Mouse (Mus musculus): ENCODE data around the gene Rbms3. TPM values are rescaled to one million over a fixed set of nuclear protein-coding genes. Genes with fewer than 3 reads are reported as not detected.

Rbms3 gene
- total and polyA plus RNA-seq, 3 experiments = not detected

GRCm38 (mm10) chr9:117318461-117318860, 311.3 kb downstream of the Rbms3 start:
- Histone ChIP-seq H3K4me2 (ENCODE audit: insufficient read depth, low read depth, poor library complexity, severe bottlenecking) (no peak overlapping the region), H3K4me1 (ENCODE audit: control insufficient read depth in 1 of 2, insufficient read depth in 2 of 2) (no peaks in the 10 kb centered on the region), H3K36me3 (replicated peaks in 1 of 2; ENCODE audit: control insufficient read depth in 1 of 2, insufficient read depth in 1 of 2, low read length in 1 of 2) (no peaks in the 10 kb centered on the region), H3K27me3 (replicated peaks) (no peaks in the 10 kb centered on the region), H3K9me3 (replicated peaks; ENCODE audit: low read length) (peaks cover 65% of the 10 kb centered on the region), H3K9ac (ENCODE audit: insufficient read depth, low read depth) (no peak overlapping the region), H3K27ac (ENCODE audit: insufficient read depth, low read depth) (no peak overlapping the region), H3K4me3 (replicated peaks in 1 of 3; ENCODE audit: low read depth in 2 of 3, low read length in 2 of 3, poor library complexity in 1 of 3) (no peak overlapping the region), H3K79me2 (replicated peaks; ENCODE audit: control insufficient read depth, extremely low read depth, insufficient read depth, poor library complexity, severe bottlenecking) (no peaks in the 10 kb centered on the region)
- dilution Hi-C loops (cut with MboI; ENCODE audit: extremely low pct_ligation_motif_present, extremely low pct_unique_long_range_greater_than_20kb, low sequenced_read_pairs) = no loop called here
- no peak for TF ChIP-seq USF2 (conservative IDR thresholded peaks at IDR 0.05; ENCODE audit: low read depth, low read length)
- no peak for TF ChIP-seq MEF2A (IDR thresholded peaks at IDR 0.05; ENCODE audit: borderline replicate concordance, low read depth, low read length)
- DNase-seq (ENCODE audit: extremely low read depth) = no peak
- in situ Hi-C loops (cut with MboI; ENCODE audit: low pct_ligation_motif_present, low pct_unique_long_range_greater_than_20kb, low sequenced_read_pairs) = no loop called here

- TF ChIP-seq SIN3A (IDR thresholded peaks at IDR 0.05; ENCODE audit: low read length) (no peak), RAD21 (IDR thresholded peaks at IDR 0.05; ENCODE audit: low read depth, low read length) (no peak), PAX5 (IDR thresholded peaks at IDR 0.05; ENCODE audit: low read length) (no peak), MXI1 (IDR thresholded peaks at IDR 0.05; ENCODE audit: low read depth, low read length) (no peak), MEF2A (IDR thresholded peaks at IDR 0.05; ENCODE audit: borderline replicate concordance, low read depth, low read length) (no peak), MAZ (IDR thresholded peaks at IDR 0.05; ENCODE audit: low read depth, low read length) (no peak), EP300 (IDR thresholded peaks at IDR 0.05; ENCODE audit: low read length) (no peak), KAT2A (IDR thresholded peaks at IDR 0.05; ENCODE audit: insufficient replicate concordance, low read length) (no peak), USF1 (IDR thresholded peaks at IDR 0.05; ENCODE audit: low read depth, low read length) (no peak)
- in situ Hi-C loops (cut with MboI; ENCODE audit: low pct_ligation_motif_present, low pct_unique_long_range_greater_than_20kb, low sequenced_read_pairs) = no loop called here
- Histone ChIP-seq H3K27ac (ENCODE audit: insufficient read depth, low read depth) (no peak overlapping the region), H3K4me1 (ENCODE audit: control insufficient read depth in 1 of 2, insufficient read depth in 2 of 2) (no peaks in the 10 kb centered on the region), H3K27me3 (replicated peaks) (no peaks in the 10 kb centered on the region), H3K4me2 (ENCODE audit: insufficient read depth, low read depth, poor library complexity, severe bottlenecking) (no peak overlapping the region), H3K36me3 (replicated peaks in 1 of 2; ENCODE audit: control insufficient read depth in 1 of 2, insufficient read depth in 1 of 2, low read length in 1 of 2) (no peaks in the 10 kb centered on the region), H3K4me3 (replicated peaks in 1 of 3; ENCODE audit: low read depth in 2 of 3, low read length in 2 of 3, poor library complexity in 1 of 3) (no peak overlapping the region), H3K79me2 (replicated peaks; ENCODE audit: control insufficient read depth, extremely low read depth, insufficient read depth, poor library complexity, severe bottlenecking) (no peaks in the 10 kb centered on the region), H3K9me3 (replicated peaks; ENCODE audit: low read length) (peaks cover 73% of the 10 kb centered on the region), H3K9ac (ENCODE audit: insufficient read depth, low read depth) (no peak overlapping the region)
- DNase-seq (ENCODE audit: extremely low read depth) = no peak
- dilution Hi-C loops (cut with MboI; ENCODE audit: extremely low pct_ligation_motif_present, extremely low pct_unique_long_range_greater_than_20kb, low sequenced_read_pairs) = no loop called here
Measured at GRCm38 (mm10) chr9:117317251-117317650, 312.5 kb downstream of the Rbms3 start.

- dilution Hi-C loops (cut with MboI; ENCODE audit: extremely low pct_ligation_motif_present, extremely low pct_unique_long_range_greater_than_20kb, low sequenced_read_pairs) = no loop called here
- Histone ChIP-seq H3K27me3 (replicated peaks) (no peaks in the 10 kb centered on the region), H3K4me3 (replicated peaks in 1 of 3; ENCODE audit: low read depth in 2 of 3, low read length in 2 of 3, poor library complexity in 1 of 3) (no peak overlapping the region), H3K9ac (ENCODE audit: insufficient read depth, low read depth) (no peak overlapping the region), H3K79me2 (replicated peaks; ENCODE audit: control insufficient read depth, extremely low read depth, insufficient read depth, poor library complexity, severe bottlenecking) (no peaks in the 10 kb centered on the region), H3K9me3 (replicated peaks; ENCODE audit: low read length) (peaks cover 70% of the 10 kb centered on the region), H3K4me1 (ENCODE audit: control insufficient read depth in 1 of 2, insufficient read depth in 2 of 2) (no peaks in the 10 kb centered on the region), H3K27ac (ENCODE audit: insufficient read depth, low read depth) (no peak overlapping the region), H3K36me3 (replicated peaks in 1 of 2; ENCODE audit: control insufficient read depth in 1 of 2, insufficient read depth in 1 of 2, low read length in 1 of 2) (no peaks in the 10 kb centered on the region), H3K4me2 (ENCODE audit: insufficient read depth, low read depth, poor library complexity, severe bottlenecking) (no peak overlapping the region)
- DNase-seq (ENCODE audit: extremely low read depth) = no peak
- TF ChIP-seq SMC3 (IDR thresholded peaks at IDR 0.05; ENCODE audit: low read depth, low read length) = no peak
- TF ChIP-seq MAZ (IDR thresholded peaks at IDR 0.05; ENCODE audit: low read depth, low read length) = no peak
- TF ChIP-seq USF2 (conservative IDR thresholded peaks at IDR 0.05; ENCODE audit: low read depth, low read length) = no peak
- no peak for TF ChIP-seq GABPA (IDR thresholded peaks at IDR 0.05; ENCODE audit: insufficient replicate concordance, low read depth, low read length)
- TF ChIP-seq MYC (IDR thresholded peaks at IDR 0.05; ENCODE audit: low read depth, low read length) = no peak
- TF ChIP-seq RCOR1 (conservative IDR thresholded peaks at IDR 0.05; ENCODE audit: low read depth, low read length) = no peak
- TF ChIP-seq CHD1 (IDR thresholded peaks at IDR 0.05; ENCODE audit: low read depth, low read length) = no peak
- no peak for TF ChIP-seq TCF12 (IDR thresholded peaks at IDR 0.05; ENCODE audit: low read depth, low read length)
- no peak for TF ChIP-seq ELF1 (IDR thresholded peaks at IDR 0.05; ENCODE audit: low read depth, low read length)
- TF ChIP-seq MAFK (IDR thresholded peaks at IDR 0.05; ENCODE audit: insufficient replicate concordance, low read length) = no peak
- no peak for TF ChIP-seq ZKSCAN1 (IDR thresholded peaks at IDR 0.05; ENCODE audit: borderline replicate concordance, low read depth, low read length)
- TF ChIP-seq ZNF384 (IDR thresholded peaks at IDR 0.05; ENCODE audit: low read depth, low read length) = no peak
- no peak for TF ChIP-seq ZMIZ1 (IDR thresholded peaks at IDR 0.05; ENCODE audit: low read depth, low read length)
- TF ChIP-seq NELFE (IDR thresholded peaks at IDR 0.05; ENCODE audit: low read depth, low read length) = no peak
- no peak for TF ChIP-seq EP300 (IDR thresholded peaks at IDR 0.05; ENCODE audit: low read length)
- TF ChIP-seq SIN3A (IDR thresholded peaks at IDR 0.05; ENCODE audit: low read length) = no peak
- no peak for TF ChIP-seq PAX5 (IDR thresholded peaks at IDR 0.05; ENCODE audit: low read length)
- TF ChIP-seq UBTF (IDR thresholded peaks at IDR 0.05; ENCODE audit: low read depth, low read length) = no peak
- in situ Hi-C loops (cut with MboI; ENCODE audit: low pct_ligation_motif_present, low pct_unique_long_range_greater_than_20kb, low sequenced_read_pairs) = no loop called here
Measured at GRCm38 (mm10) chr9:117313642-117314041, 316.1 kb downstream of the Rbms3 start.
